Mouse (Mus musculus) MEL (cell line): ENCODE data around the gene Rps17. TPM values are rescaled to one million over a fixed set of nuclear protein-coding genes. Genes with fewer than 3 reads are reported as not detected.

Source experiments
- DNase-seq: peaks from one replicate; pipeline ENCODE4 v3.0.0; 2011; ENCODE audit warnings: low read depth, low spot score
- H3K27ac ChIP-seq: 2 replicates; pipeline ENCODE4 v1.5.1; 2012; ENCODE audit warnings: low read depth, mild to moderate bottlenecking, control low read depth, low read length, moderate library complexity; ENCODE audit not compliant: control insufficient read depth
- H3K27me3 ChIP-seq, 2 experiments: fragments of 150-350 bp in 1 of 2; sonication (generic) in 1 of 2; 2 replicates each; pipeline ENCODE4 v1.6.1; 2012; ENCODE audit warnings: low read length in 2 of 2, mild to moderate bottlenecking in 2 of 2, improper control_type of control experiment in 1 of 2, moderate library complexity in 1 of 2; ENCODE audit not compliant: insufficient read depth in 2 of 2, control insufficient read depth in 1 of 2
- H3K36me3 ChIP-seq, 2 experiments: 2 replicates each; pipeline ENCODE4 v1.6.1; 2012 to 2014; ENCODE audit warnings: low read length in 2 of 2, improper control_type of control experiment in 1 of 2, inconsistent platforms in 1 of 2, mild to moderate bottlenecking in 1 of 2; ENCODE audit not compliant: insufficient read depth in 2 of 2, control insufficient read depth in 1 of 2
- H3K4me1 ChIP-seq, 2 experiments: fragments of 150-350 bp in 1 of 2; sonication (generic) in 1 of 2; 2 replicates each; pipeline ENCODE4 v1.6.1; 2012; ENCODE audit warnings: low read length in 2 of 2, improper control_type of control experiment in 1 of 2, mild to moderate bottlenecking in 1 of 2; ENCODE audit not compliant: insufficient read depth in 2 of 2, control insufficient read depth in 1 of 2
- H3K4me3 ChIP-seq, 2 experiments: fragments of 150-350 bp in 1 of 2; sonication (generic) in 1 of 2; 2 replicates each; pipeline ENCODE4 v1.5.1; 2012; ENCODE audit warnings: low read depth in 2 of 2, low read length in 2 of 2, mild to moderate bottlenecking in 2 of 2, moderate library complexity in 2 of 2, control low read depth in 1 of 2, improper control_type of control experiment in 1 of 2; ENCODE audit not compliant: control insufficient read depth in 1 of 2, insufficient read depth in 1 of 2
- H3K79me2 ChIP-seq: 2 replicates; pipeline ENCODE4 v1.6.1; 2012; ENCODE audit warnings: mild to moderate bottlenecking, low read length, moderate library complexity; ENCODE audit not compliant: control insufficient read depth, poor library complexity, insufficient read depth
- H3K9ac ChIP-seq: 2 replicates; pipeline ENCODE4 v1.6.1; 2012; ENCODE audit warnings: low read depth, mild to moderate bottlenecking, control low read depth, low read length, moderate library complexity; ENCODE audit not compliant: control insufficient read depth, poor library complexity, severe bottlenecking
- H3K9me3 ChIP-seq: fragments of 150-350 bp; sonication (generic); replicated peaks from 2 replicates; pipeline ENCODE4 v1.6.1; 2012; ENCODE audit warnings: mild to moderate bottlenecking, low read length, improper control_type of control experiment, moderate library complexity; ENCODE audit not compliant: insufficient read depth
- E2F4 ChIP-seq: IDR thresholded peaks from 2 replicates; pipeline ENCODE4 v1.6.1; 2011; ENCODE audit warnings: low read depth, low read length, improper control_type of control experiment, borderline replicate concordance
- EP300 ChIP-seq, 2 experiments: IDR thresholded peaks; 2 replicates each; pipeline ENCODE4 v1.6.1; 2011; ENCODE audit warnings: improper control_type of control experiment in 2 of 2, low read length in 2 of 2, low read depth in 1 of 2, mild to moderate bottlenecking in 1 of 2
- GATA1 ChIP-seq: IDR thresholded peaks from 2 replicates; pipeline ENCODE4 v1.6.1; 2011; ENCODE audit warnings: low read depth, low read length, improper control_type of control experiment
- HCFC1 ChIP-seq: IDR thresholded peaks from 2 replicates; pipeline ENCODE4 v1.6.1; 2012; ENCODE audit warnings: low read depth, mild to moderate bottlenecking, inconsistent platforms, low read length, improper control_type of control experiment, moderate library complexity
- MAFK ChIP-seq: IDR thresholded peaks from 2 replicates; pipeline ENCODE4 v1.6.1; 2011; ENCODE audit warnings: low read depth, mild to moderate bottlenecking, low read length, improper control_type of control experiment, borderline replicate concordance
- MXI1 ChIP-seq: IDR thresholded peaks from 2 replicates; pipeline ENCODE4 v1.6.1; 2011; ENCODE audit warnings: mild to moderate bottlenecking, low read depth, low read length, improper control_type of control experiment
- MYB ChIP-seq: IDR thresholded peaks from 2 replicates; pipeline ENCODE4 v1.6.1; 2011; ENCODE audit warnings: mild to moderate bottlenecking, low read depth, low read length, improper control_type of control experiment
- NRF1 ChIP-seq: IDR thresholded peaks from 2 replicates; pipeline ENCODE4 v1.6.1; 2014; ENCODE audit warnings: low read depth, mild to moderate bottlenecking, inconsistent platforms, low read length, improper control_type of control experiment, moderate library complexity; ENCODE audit not compliant: poor library complexity, insufficient read depth, severe bottlenecking
- POLR2AphosphoS2 ChIP-seq: IDR thresholded peaks from 2 replicates; pipeline ENCODE4 v1.6.1; 2011; ENCODE audit warnings: low read length, improper control_type of control experiment
- RAD21 ChIP-seq: IDR thresholded peaks from 2 replicates; pipeline ENCODE4 v1.6.1; 2011; ENCODE audit warnings: mild to moderate bottlenecking, low read depth, low read length, improper control_type of control experiment
- SMC3 ChIP-seq: IDR thresholded peaks from 2 replicates; pipeline ENCODE4 v1.6.1; 2011; ENCODE audit warnings: low read depth, low read length, improper control_type of control experiment
- TAL1 ChIP-seq: IDR thresholded peaks from 2 replicates; pipeline ENCODE4 v1.6.1; 2012; ENCODE audit warnings: mild to moderate bottlenecking, inconsistent platforms, low read length, moderate library complexity, mixed read lengths
- TCF12 ChIP-seq: IDR thresholded peaks from 2 replicates; pipeline ENCODE4 v1.6.1; 2014; ENCODE audit warnings: low read depth, mild to moderate bottlenecking, inconsistent platforms, low read length, improper control_type of control experiment, moderate library complexity
- UBTF ChIP-seq: IDR thresholded peaks from 2 replicates; pipeline ENCODE4 v1.6.1; 2012; ENCODE audit warnings: low read depth, mild to moderate bottlenecking, inconsistent platforms, low read length, improper control_type of control experiment, moderate library complexity, borderline replicate concordance; ENCODE audit not compliant: insufficient read depth
- ZC3H11A ChIP-seq: IDR thresholded peaks from 2 replicates; pipeline ENCODE4 v1.6.1; 2012; ENCODE audit warnings: low read depth, mild to moderate bottlenecking, inconsistent platforms, low read length, improper control_type of control experiment
- ZKSCAN1 ChIP-seq: IDR thresholded peaks from 2 replicates; pipeline ENCODE4 v1.6.1; 2012; ENCODE audit warnings: low read depth, mild to moderate bottlenecking, inconsistent platforms, low read length, improper control_type of control experiment, moderate library complexity
- ZNF384 ChIP-seq: IDR thresholded peaks from 2 replicates; pipeline ENCODE4 v1.6.1; 2012; ENCODE audit warnings: low read depth, mild to moderate bottlenecking, inconsistent platforms, low read length, improper control_type of control experiment
- polyA plus RNA-seq, 2 experiments: library from polyadenylated mRNA; stranded (reverse) in 1 of 2; unstranded in 1 of 2; fragments of >175 nt in 1 of 2; fragments of >200 nt in 1 of 2; gene quantifications; 2 replicates each; pipeline versions ENCODE4 v1.2.1 to v1.2.4; 2012; ENCODE audit warnings: low replicate concordance in 2 of 2, low read depth in 1 of 2; ENCODE audit not compliant: insufficient read length in 2 of 2, insufficient read depth in 1 of 2, missing spikeins in 1 of 2
- total RNA-seq: library from RNA; depleted of rRNA; stranded (reverse); fragments of 300-350 nt; gene quantifications from 2 replicates; pipeline ENCODE4 v1.2.3, GENCODE M21; 2012

Gene Rps17
- total and polyA plus RNA-seq, 3 experiments, result 2,738 to 10,538 (median 4,252) TPM

GRCm38 (mm10) chr7:81335705-81336431, 9.2 kb downstream of the Rps17 start:
- no peak overlapping the region for H3K27ac ChIP-seq
- no peak for TF ChIP-seq E2F4
- TF ChIP-seq TAL1, result no peak
- TF ChIP-seq MXI1, result no peak
- TF ChIP-seq ZNF384, result no peak
- TF ChIP-seq ZC3H11A, result no peak
- no peak for TF ChIP-seq EP300 (IDR thresholded peaks at IDR 0.05; ENCODE audit: low read depth in 1 of 2, low read length in 2 of 2)
- no peak for TF ChIP-seq POLR2AphosphoS2
- no peak for TF ChIP-seq MAFK
- no peak for TF ChIP-seq RAD21
- TF ChIP-seq HCFC1, result no peak
- no peak for TF ChIP-seq NRF1
- TF ChIP-seq UBTF, result no peak
- DNase-seq, result no peak
- no peaks in the 10 kb centered on the region for H3K27me3 ChIP-seq
- no peaks in the 10 kb centered on the region for H3K9me3 ChIP-seq
- H3K4me3 ChIP-seq, result no peak overlapping the region
- no peak overlapping the region for H3K9ac ChIP-seq
- peaks cover 0 to 5% of the 10 kb centered on the region in 2 experiments; a peak in 3 of 4 replicates for H3K36me3 ChIP-seq
- H3K4me1 ChIP-seq, result no peaks in the 10 kb centered on the region
- no peaks in the 10 kb centered on the region for H3K79me2 ChIP-seq

DNA sequence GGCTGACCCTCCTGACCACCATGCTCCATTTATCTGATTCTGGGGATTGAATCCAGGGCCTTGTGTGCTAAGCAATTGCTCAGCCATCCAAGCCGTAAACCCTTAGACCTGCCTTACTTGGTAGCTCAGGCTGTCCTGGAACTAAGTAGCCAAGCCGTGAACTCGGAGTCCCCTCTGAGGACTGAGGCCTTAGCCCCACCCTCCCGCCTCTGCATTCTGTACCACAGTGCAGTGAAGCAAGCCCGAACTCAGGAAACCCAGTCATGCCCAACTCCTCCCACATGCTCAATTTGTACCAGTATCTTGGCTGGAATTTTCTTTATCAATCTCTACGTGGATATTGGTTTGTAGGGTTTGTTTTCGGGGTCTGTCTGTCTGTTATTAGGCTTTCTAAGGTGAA, 13.2 kb downstream of the Rps17 start:
- H3K4me3 ChIP-seq, result no peak overlapping the region
- H3K9me3 ChIP-seq, result no peaks in the 10 kb centered on the region
- no peaks in the 10 kb centered on the region for H3K4me1 ChIP-seq
- TF ChIP-seq ZKSCAN1 (no peak), MAFK (no peak), POLR2AphosphoS2 (no peak), TAL1 (no peak), SMC3 (no peak), GATA1 (no peak), TCF12 (no peak), MYB (no peak)
- DNase-seq, result no peak
- no peak overlapping the region for H3K9ac ChIP-seq
- H3K79me2 ChIP-seq, result no peaks in the 10 kb centered on the region
- no peak overlapping the region for H3K27ac ChIP-seq
- H3K27me3 ChIP-seq, result no peaks in the 10 kb centered on the region
- no peaks in the 10 kb centered on the region; a peak in 1 of 4 replicates for H3K36me3 ChIP-seq
